In genomic region chr3:89388901-89389740, GRCm38 (mm10) we compare ENCODE assay signal across 9 mouse cellular contexts. TPM values are rescaled to one million over a fixed set of nuclear protein-coding genes. Genes with fewer than 3 reads are reported as not detected.
DNase-seq lines count a peak whose midpoint lies in the region; ATAC-seq and TF ChIP-seq lines count a peak whose summit lies in the region.
"Had no signal": no experiment of that assay in that cellular context is flagged by ENCODE, and none has a peak within 500 bp of the region (broad histone marks: within the 10 kb centered on the region; RNA-seq: fewer than 3 reads in every experiment).

No protein-coding gene starts in this region.

- DNase-seq in left cerebral cortex, adult 2 months (ENCODE audit: extremely low spot score in 1 of 2, low spot score in 2 of 2) = no peak
- no peak for DNase-seq in left cerebral cortex, postnatal 4 days
- DNase-seq in G1E (ENCODE audit: low spot score) = peak; percentile 42
- peak; percentile 70 for DNase-seq in embryo, embryonic 10.5 days (ENCODE audit: low spot score)
- no peak for DNase-seq in liver, embryonic 13.5 days
- peak; percentile 56 for DNase-seq in thymus, postnatal 25 days
- no peak for DNase-seq in layer of hippocampus, postnatal 36 days

- peaks cover 92% of the 10 kb centered on the region for H3K4me1 ChIP-seq in G1E (ENCODE audit: insufficient read depth, low read depth, low read length)
- H3K4me1 ChIP-seq in liver, embryonic 13.5 days (replicated peaks) = peaks cover 87% of the 10 kb centered on the region
- H3K4me1 ChIP-seq in neural tube, embryonic 15.5 days = peaks cover 44% of the 10 kb centered on the region

- peaks cover 70% of the 10 kb centered on the region for H3K36me3 ChIP-seq in G1E (replicated peaks)
- no peaks in the 10 kb centered on the region for H3K36me3 ChIP-seq in liver, embryonic 13.5 days
- H3K36me3 ChIP-seq in neural tube, embryonic 15.5 days = no peaks in the 10 kb centered on the region

- intact Hi-C loops in left cerebral cortex, adult 2 months (cut with DNase I) = no loop called here
- intact Hi-C loops in left cerebral cortex, postnatal 4 days (cut with DNase I) = no loop called here

- H3K27me3 ChIP-seq in G1E (ENCODE audit: insufficient read depth, low read length) = no peaks in the 10 kb centered on the region
- peaks cover 25% of the 10 kb centered on the region for H3K27me3 ChIP-seq in liver, embryonic 13.5 days
- peaks cover 8% of the 10 kb centered on the region; the same call in 1 of the 2 replicates for H3K27me3 ChIP-seq in neural tube, embryonic 15.5 days (replicated peaks)

- ATAC-seq in G1E (ENCODE audit: extremely low read depth, insufficient number of reproducible peaks, low FRiP score, poor library complexity, severe bottlenecking) = no peak
- ATAC-seq in liver, embryonic 13.5 days (ENCODE audit: low read depth) = no peak
- ATAC-seq in neural tube, embryonic 15.5 days (ENCODE audit: low FRiP score) = no peak

- WGBS in liver, embryonic 13.5 days (ENCODE audit: insufficient replicate concordance) = 26% methylated on average over 5 of the region's 6 CpGs
- 67% methylated on average over 6 of the region's 6 CpGs for WGBS in neural tube, embryonic 15.5 days

- H3K4me3 ChIP-seq in left cerebral cortex, adult 2 months = no peak overlapping the region
- no peak overlapping the region for H3K4me3 ChIP-seq in G1E (ENCODE audit: low read depth, low read length)
- no peak overlapping the region for H3K4me3 ChIP-seq in liver, embryonic 13.5 days (replicated peaks)
- no peak overlapping the region for H3K4me3 ChIP-seq in neural tube, embryonic 15.5 days (replicated peaks)

- H3K9me3 ChIP-seq in G1E (replicated peaks) = no peaks in the 10 kb centered on the region
- no peaks in the 10 kb centered on the region for H3K9me3 ChIP-seq in liver, embryonic 13.5 days (replicated peaks)
- H3K9me3 ChIP-seq in neural tube, embryonic 15.5 days (replicated peaks) = no peaks in the 10 kb centered on the region

- H3K9ac ChIP-seq in liver, embryonic 13.5 days = no peak overlapping the region
- no peak overlapping the region for H3K9ac ChIP-seq in neural tube, embryonic 15.5 days (replicated peaks)

- H3K27ac ChIP-seq in left cerebral cortex, adult 2 months = peak overlapping the region; percentile 89; the same call in 1 of the 2 replicates
- H3K27ac ChIP-seq in liver, embryonic 13.5 days = peak overlapping the region; percentile 69
- no peak overlapping the region for H3K27ac ChIP-seq in neural tube, embryonic 15.5 days (replicated peaks)

- no peak; the same call in 1 of the 2 replicates for TF ChIP-seq CTCF in left cerebral cortex, adult 2 months (IDR thresholded peaks at IDR 0.05)
- TF ChIP-seq CTCF in G1E (IDR thresholded peaks at IDR 0.05; ENCODE audit: low read depth, low read length) = no peak

- 0 out of 2 replicates have a peak overlapping the region, but pooled peaks have one; percentile 12 for H3K4me2 ChIP-seq in liver, embryonic 13.5 days
- no peak overlapping the region for H3K4me2 ChIP-seq in neural tube, embryonic 15.5 days

RNA-seq across cellular contexts. Expression of gene Zbtb7b, which starts 5.5 kb away (rescaled TPM):
- 10 to 100 TPM; 12.4 to 13.2 TPM for total RNA-seq in left cerebral cortex, adult 2 months (2021)
- 1 to 10 TPM; 3.3 to 3.8 TPM for total RNA-seq in left cerebral cortex, postnatal 4 days (2021)
- 32.9 and 34.2 TPM in 2 replicates for total RNA-seq in G1E (2014; fragmentation: Nextera tagmentation)
- total RNA-seq in G1E (2017) = 23.3 and 31.4 TPM in 2 replicates
- 123 and 126 TPM in 2 replicates for polyA plus RNA-seq in G1E (2012)
- 0.97 and 1.8 TPM in 2 replicates for polyA plus RNA-seq in liver, embryonic 13.5 days (2015; fragmentation: Nextera tagmentation; extraction: Ambion mirVana)
- 10 to 100 TPM; 15.1 to 16.1 TPM for total RNA-seq in layer of hippocampus, postnatal 36 days (2021)
- polyA plus RNA-seq in neural tube, embryonic 15.5 days (2015; fragmentation: Nextera tagmentation; extraction: Ambion mirVana) = 0.73 and 1.5 TPM in 2 replicates

RNA-seq across cellular contexts. Expression of gene Lenep, which starts 13.5 kb away (rescaled TPM):
- 1 to 10 TPM; 1.1 to 3.5 TPM for total RNA-seq in left cerebral cortex, adult 2 months (2021)
- total RNA-seq in left cerebral cortex, postnatal 4 days (2021) = 1 to 10 TPM in 1 of 2 experiments, under 1 TPM in 1; 0.54 to 4.5 TPM
- total RNA-seq in G1E (2014; fragmentation: Nextera tagmentation) (3.7 and 6.7 TPM in 2 replicates), G1E (2017) (0.98 and 1.8 TPM in 2 replicates)
- polyA plus RNA-seq in G1E (2012) = 0.03 and 0.12 TPM in 2 replicates
- polyA plus RNA-seq in liver, embryonic 13.5 days (2015; fragmentation: Nextera tagmentation; extraction: Ambion mirVana) = not detected in 2 replicates
- 1 to 10 TPM; 4.6 to 6.3 TPM for total RNA-seq in layer of hippocampus, postnatal 36 days (2021)
- polyA plus RNA-seq in neural tube, embryonic 15.5 days (2015; fragmentation: Nextera tagmentation; extraction: Ambion mirVana) = 0.18 and 2.1 TPM in 2 replicates
- polyA plus RNA-seq: large intestine, adult 2 months had no signal

RNA-seq across cellular contexts. Expression of gene Flad1, which starts 22.5 kb away (rescaled TPM):
- total RNA-seq in left cerebral cortex, adult 2 months (2021) = 10 to 100 TPM; 34.5 to 37.8 TPM
- total RNA-seq in left cerebral cortex, postnatal 4 days (2021) = 10 to 100 TPM; 27.6 to 28.3 TPM
- 19.7 and 22.0 TPM in 2 replicates for total RNA-seq in G1E (2014; fragmentation: Nextera tagmentation)
- 18.0 and 22.0 TPM in 2 replicates for total RNA-seq in G1E (2017)
- 12.5 and 17.8 TPM in 2 replicates for polyA plus RNA-seq in G1E (2012)
- 18.0 and 18.7 TPM in 2 replicates for polyA plus RNA-seq in liver, embryonic 13.5 days (2015; fragmentation: Nextera tagmentation; extraction: Ambion mirVana)
- 10 to 100 TPM; 35.8 to 39.2 TPM for total RNA-seq in layer of hippocampus, postnatal 36 days (2021)
- polyA plus RNA-seq in neural tube, embryonic 15.5 days (2015; fragmentation: Nextera tagmentation; extraction: Ambion mirVana) = 32.7 and 33.1 TPM in 2 replicates

RNA-seq across cellular contexts. Expression of gene Dcst1, which starts 24.1 kb away (rescaled TPM):
- under 1 TPM in 1 of 2 experiments, not detected in 1; 0.28 TPM for total RNA-seq in left cerebral cortex, adult 2 months (2021)
- under 1 TPM; 0.22 to 0.97 TPM for total RNA-seq in left cerebral cortex, postnatal 4 days (2021)
- total RNA-seq in G1E (2014; fragmentation: Nextera tagmentation) (not detected in 2 replicates), G1E (2017) (0.06 and 0.22 TPM in 2 replicates)
- polyA plus RNA-seq in G1E (2012) = not detected in 2 replicates
- polyA plus RNA-seq in liver, embryonic 13.5 days (2015; fragmentation: Nextera tagmentation; extraction: Ambion mirVana) = not detected in 2 replicates
- not detected for total RNA-seq in layer of hippocampus, postnatal 36 days (2021)
- 0.86 and 1.2 TPM in 2 replicates for polyA plus RNA-seq in neural tube, embryonic 15.5 days (2015; fragmentation: Nextera tagmentation; extraction: Ambion mirVana)

RNA-seq across cellular contexts. Expression of gene Dcst2, which starts 27.3 kb away (rescaled TPM):
- under 1 TPM; 0.29 to 0.40 TPM for total RNA-seq in left cerebral cortex, adult 2 months (2021)
- total RNA-seq in left cerebral cortex, postnatal 4 days (2021) = under 1 TPM; 0.74 to 0.92 TPM
- total RNA-seq in G1E (2014; fragmentation: Nextera tagmentation) = not detected in 2 replicates
- total RNA-seq in G1E (2017) = not detected in 2 replicates
- not detected in 2 replicates for polyA plus RNA-seq in G1E (2012)
- 0.07 and 0.08 TPM in 2 replicates for polyA plus RNA-seq in liver, embryonic 13.5 days (2015; fragmentation: Nextera tagmentation; extraction: Ambion mirVana)
- total RNA-seq in layer of hippocampus, postnatal 36 days (2021) = under 1 TPM in 1 of 2 experiments, not detected in 1; 0.43 TPM
- polyA plus RNA-seq in neural tube, embryonic 15.5 days (2015; fragmentation: Nextera tagmentation; extraction: Ambion mirVana) = 0.18 and 0.26 TPM in 2 replicates

Comparison
In these comparisons a context has a peak if more than half of its experiments do, and no peak if none do; other contexts are left out.
1. DNase-seq: peak in G1E (single experiment), embryo, embryonic 10.5 days (single experiment) and thymus, postnatal 25 days (single experiment); none in left cerebral cortex, adult 2 months (0 of 2), left cerebral cortex, postnatal 4 days (single experiment), liver, embryonic 13.5 days (single experiment) and layer of hippocampus, postnatal 36 days (0 of 2).